Mouse (Mus musculus): ENCODE measurements at regions not wholly inside any gene's neighbourhood (a gene's known extent, or its start where the extent isn't known, plus 50 kb on each side); places are given as distances from the start of the nearest gene placed in this dataset.
"Not testable (repeated sequence)": the region's sequence is repeated elsewhere in the genome, so short reads cannot be mapped to it uniquely, and the experiment has no call there.

DNA sequence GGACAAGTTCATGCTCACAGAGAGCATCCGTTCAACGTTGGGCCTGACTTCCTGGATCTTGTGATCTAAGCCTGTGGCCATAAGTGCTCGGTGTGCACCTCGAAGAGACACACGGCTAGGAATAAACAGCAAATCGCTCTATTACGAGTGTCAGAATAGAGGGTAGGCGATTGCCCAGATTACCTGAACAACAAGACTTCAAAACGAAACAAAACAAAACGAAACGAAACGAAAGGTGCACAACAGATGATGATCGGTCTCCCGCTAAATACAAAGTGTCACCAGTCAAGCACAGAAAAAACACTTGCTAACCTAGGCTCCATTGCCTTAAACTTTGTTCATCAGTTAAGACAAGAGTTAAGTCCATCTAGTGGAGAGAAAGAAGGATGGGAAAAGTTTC is 67.4 kb downstream of the Pdia4 start:
- not testable (repeated sequence) for DNase-seq

DNA sequence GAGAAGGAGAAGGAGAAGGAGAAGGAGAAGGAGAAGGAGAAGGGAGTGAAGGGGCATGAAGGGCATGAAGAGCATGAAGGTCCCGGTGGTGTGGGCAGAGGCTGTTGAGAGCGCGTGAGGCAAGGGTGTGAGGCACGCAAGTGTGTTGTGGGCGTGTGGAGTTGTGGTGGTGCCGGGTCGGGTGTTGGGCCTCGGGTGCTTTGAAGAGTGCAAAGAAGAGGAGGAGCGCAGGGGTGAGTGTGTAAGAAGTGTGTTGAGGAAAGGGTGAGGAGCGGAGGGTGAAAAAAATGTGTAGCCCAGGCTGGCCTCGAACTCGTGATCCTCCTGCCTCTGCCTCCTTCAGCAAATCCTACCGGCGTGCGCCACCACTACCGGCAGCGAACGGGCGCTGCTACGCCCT is 69.4 kb downstream of the Pdia4 start:
- DNase-seq = not testable (repeated sequence)

DNA sequence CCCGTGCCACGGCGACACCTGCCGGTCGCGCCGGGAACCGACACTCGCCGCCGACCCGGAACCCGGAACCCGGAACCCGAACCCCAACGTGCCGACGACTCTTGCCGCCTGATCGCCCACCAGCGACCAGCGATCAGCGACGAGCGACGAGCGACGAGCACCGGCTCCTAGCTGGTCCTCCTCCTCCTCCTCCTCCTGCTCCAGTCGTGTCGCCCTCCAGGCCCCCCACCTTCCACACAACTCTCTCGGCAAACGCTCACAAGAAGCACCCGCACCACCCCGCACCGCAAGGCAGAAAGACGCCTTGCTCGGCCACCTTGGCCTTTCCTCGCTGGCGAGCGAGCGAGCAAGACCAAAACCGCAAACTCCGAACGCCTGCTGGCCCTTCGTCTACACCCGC is 73.0 kb downstream of the Pdia4 start:
- DNase-seq = not testable (repeated sequence)

DNA sequence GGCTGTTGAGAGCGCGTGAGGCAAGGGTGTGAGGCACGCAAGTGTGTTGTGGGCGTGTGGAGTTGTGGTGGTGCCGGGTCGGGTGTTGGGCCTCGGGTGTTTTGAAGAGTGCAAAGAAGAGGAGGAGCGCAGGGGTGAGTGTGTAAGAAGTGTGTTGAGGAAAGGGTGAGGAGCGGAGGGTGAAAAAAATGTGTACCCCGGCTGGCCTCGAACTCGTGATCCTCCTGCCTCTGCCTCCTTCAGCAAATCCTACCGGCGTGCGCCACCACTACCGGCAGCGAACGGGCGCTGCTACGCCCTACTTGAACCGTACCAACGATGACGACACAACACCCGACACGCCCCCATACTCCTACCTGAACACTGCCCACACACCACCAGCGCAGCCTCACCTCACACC is 73.5 kb downstream of the Pdia4 start:
- DNase-seq = peak; percentile 70

DNA sequence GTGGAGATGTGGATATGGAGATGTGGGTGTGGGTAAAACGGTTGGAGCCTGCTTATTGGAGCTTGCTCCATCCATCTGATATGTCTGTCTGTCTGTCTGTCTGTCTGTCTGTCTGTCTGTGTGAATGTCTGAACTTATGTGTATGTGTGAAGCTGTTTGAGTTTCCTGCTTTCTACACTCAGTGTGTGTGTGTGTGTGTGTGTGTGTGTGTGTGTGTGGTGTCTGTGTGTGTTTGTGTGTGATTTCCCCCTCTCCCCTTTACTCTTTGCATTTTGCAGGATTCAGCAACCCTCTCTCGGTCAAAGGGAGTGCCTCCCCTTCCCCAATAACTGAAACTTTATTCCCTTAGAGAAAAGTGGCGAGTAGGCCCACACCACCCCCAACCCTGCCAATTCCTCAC is 75.3 kb downstream of the Pdia4 start:
- not testable (repeated sequence) for DNase-seq

All from right cerebral cortex, postnatal 4 days (tissue).